10 mouse cellular contexts compared by ENCODE assay signal in the genomic region with DNA sequence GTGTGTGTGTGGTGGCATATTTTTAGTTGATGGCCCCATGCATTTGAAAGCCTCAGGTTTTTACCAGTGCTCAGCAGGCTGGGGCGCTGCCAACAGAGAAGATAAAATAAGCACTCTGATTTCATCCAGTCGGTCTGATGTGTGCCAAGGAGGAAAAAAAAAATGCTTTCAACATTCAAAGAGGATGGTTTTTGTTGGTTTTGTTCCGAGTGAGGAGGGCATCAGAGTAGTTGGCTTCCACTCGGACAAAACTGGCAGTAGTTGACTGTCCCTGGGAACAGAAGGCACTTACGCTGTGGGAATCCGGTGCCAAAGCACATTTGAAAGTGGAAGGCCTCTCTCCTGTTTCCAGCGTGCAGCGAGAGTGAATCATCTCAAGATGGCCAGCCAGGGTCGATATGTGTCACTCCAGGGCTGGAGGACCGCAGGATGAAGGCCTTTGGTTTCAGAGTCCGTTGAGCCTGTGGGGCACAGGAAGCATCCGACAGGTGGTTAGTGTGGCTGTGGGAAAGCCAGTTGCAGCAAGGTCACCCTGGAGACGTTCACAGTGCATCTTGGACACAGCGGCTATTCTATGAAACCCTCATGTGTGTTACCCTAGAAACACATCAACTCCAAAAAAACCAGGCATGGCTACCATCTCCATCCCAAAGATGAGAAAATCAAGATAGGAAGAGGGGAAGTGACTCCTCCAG. TPM values are rescaled to one million over a fixed set of nuclear protein-coding genes. Genes with fewer than 3 reads are reported as not detected.
DNase-seq lines count a peak whose midpoint lies in the region; ATAC-seq and TF ChIP-seq lines count a peak whose summit lies in the region.
"Had no signal": no experiment of that assay in that cellular context is flagged by ENCODE, and none has a peak within 500 bp of the region (broad histone marks: within the 10 kb centered on the region; RNA-seq: fewer than 3 reads in every experiment).

No protein-coding gene starts in this region.

- no peak overlapping the region for H3K4me3 ChIP-seq in hindbrain, postnatal 0 days (ENCODE audit: low read length)
- H3K4me3 ChIP-seq in hindbrain, embryonic 10.5 days, result no peak overlapping the region
- H3K4me3 ChIP-seq in heart, embryonic 13.5 days, result no peak overlapping the region
- H3K4me3 ChIP-seq in intestine, postnatal 0 days (ENCODE audit: low read depth, low read length), result no peak overlapping the region
- H3K4me3 ChIP-seq: megakaryocyte, embryonic 14.5 days had no signal

- no peak for TF ChIP-seq CTCF in hindbrain, postnatal 0 days (IDR thresholded peaks at IDR 0.05; ENCODE audit: low read depth)
- no peak for TF ChIP-seq CTCF in intestine, postnatal 0 days (IDR thresholded peaks at IDR 0.05; ENCODE audit: low read depth)

- no peaks in the 10 kb centered on the region for H3K36me3 ChIP-seq in hindbrain, postnatal 0 days (ENCODE audit: insufficient read depth, low read length)
- H3K36me3 ChIP-seq in hindbrain, embryonic 10.5 days, result no peaks in the 10 kb centered on the region
- no peaks in the 10 kb centered on the region for H3K36me3 ChIP-seq in heart, embryonic 13.5 days
- H3K36me3 ChIP-seq in intestine, postnatal 0 days (ENCODE audit: control insufficient read depth, insufficient read depth), result no peaks in the 10 kb centered on the region

- no peak overlapping the region for H3K4me2 ChIP-seq in hindbrain, postnatal 0 days (ENCODE audit: low read depth, low read length)
- H3K4me2 ChIP-seq in heart, embryonic 13.5 days, result peak overlapping the region; percentile 33; the same call in 1 of the 2 replicates
- no peak overlapping the region for H3K4me2 ChIP-seq in intestine, postnatal 0 days (replicated peaks; ENCODE audit: low read depth)

- peak overlapping the region; percentile 48; the same call in 1 of the 2 replicates for H3K27ac ChIP-seq in hindbrain, postnatal 0 days
- H3K27ac ChIP-seq in hindbrain, embryonic 10.5 days, result no peak overlapping the region
- peak overlapping the region; percentile 52; the same call in 1 of the 2 replicates for H3K27ac ChIP-seq in heart, embryonic 13.5 days (replicated peaks)
- H3K27ac ChIP-seq in intestine, postnatal 0 days (ENCODE audit: low read depth, low read length), result no peak overlapping the region

- 62% methylated on average over 14 of the region's 14 CpGs for WGBS in hindbrain, postnatal 0 days
- 92% methylated on average over 14 of the region's 14 CpGs for WGBS in hindbrain, embryonic 10.5 days
- 69% methylated on average over 14 of the region's 14 CpGs for WGBS in heart, embryonic 13.5 days
- WGBS in intestine, postnatal 0 days, result 89% methylated on average over 14 of the region's 14 CpGs

- H3K9me3 ChIP-seq in hindbrain, postnatal 0 days (ENCODE audit: low read length), result no peaks in the 10 kb centered on the region
- H3K9me3 ChIP-seq in hindbrain, embryonic 10.5 days, result no peaks in the 10 kb centered on the region
- H3K9me3 ChIP-seq in heart, embryonic 13.5 days, result no peaks in the 10 kb centered on the region
- no peaks in the 10 kb centered on the region for H3K9me3 ChIP-seq in intestine, postnatal 0 days (ENCODE audit: control insufficient read depth)
- H3K9me3 ChIP-seq: megakaryocyte, embryonic 14.5 days had no signal

- H3K9ac ChIP-seq in hindbrain, postnatal 0 days (replicated peaks; ENCODE audit: low read length), result no peak overlapping the region
- no peak overlapping the region for H3K9ac ChIP-seq in heart, embryonic 13.5 days
- H3K9ac ChIP-seq in intestine, postnatal 0 days (ENCODE audit: low read depth, low read length), result no peak overlapping the region

- intact Hi-C loops in left cerebral cortex, postnatal 10 days (cut with DNase I), result loop anchor here (5.0 to 10.0 kb wide), 3 partner anchors 64 to 147 kb away; a partner anchor contains a TSS

- DNase-seq in hindbrain, postnatal 0 days (ENCODE audit: low spot score), result peak; percentile 69
- no peak for DNase-seq in hindbrain, embryonic 10.5 days (ENCODE audit: low spot score)
- peak; percentile 97 for DNase-seq in brain, adult 2 months (ENCODE audit: low read depth, low spot score)
- DNase-seq in left cerebral cortex, postnatal 10 days (ENCODE audit: extremely low spot score in 1 of 2, low spot score in 2 of 2), result peak; percentile 80 to 90
- DNase-seq in c-Kit-positive CD71-positive TER-119-positive erythroid progenitor cells, embryonic 14.5 days (ENCODE audit: low spot score), result no peak
- no peak for DNase-seq in embryo, embryonic 10 days (ENCODE audit: low spot score)

- peak; percentile 78 for ATAC-seq in hindbrain, postnatal 0 days
- no peak for ATAC-seq in heart, embryonic 13.5 days (ENCODE audit: extremely low read depth, insufficient number of reproducible peaks, low FRiP score, low TSS enrichment)
- ATAC-seq in intestine, postnatal 0 days, result no peak

- 0 out of 2 replicates have a peak, but pooled peaks cover 2% of the 10 kb centered on the region for H3K4me1 ChIP-seq in hindbrain, postnatal 0 days (ENCODE audit: insufficient read depth, low read length)
- no peaks in the 10 kb centered on the region for H3K4me1 ChIP-seq in hindbrain, embryonic 10.5 days (replicated peaks)
- H3K4me1 ChIP-seq in heart, embryonic 13.5 days, result peaks cover 13% of the 10 kb centered on the region
- no peaks in the 10 kb centered on the region for H3K4me1 ChIP-seq in intestine, postnatal 0 days (replicated peaks; ENCODE audit: control insufficient read depth, insufficient read depth, low read length)

- no peaks in the 10 kb centered on the region for H3K27me3 ChIP-seq in hindbrain, postnatal 0 days (ENCODE audit: insufficient read depth, low read length)
- H3K27me3 ChIP-seq in hindbrain, embryonic 10.5 days (ENCODE audit: insufficient read depth, poor library complexity, severe bottlenecking), result no peaks in the 10 kb centered on the region
- no peaks in the 10 kb centered on the region for H3K27me3 ChIP-seq in heart, embryonic 13.5 days (replicated peaks)
- no peaks in the 10 kb centered on the region for H3K27me3 ChIP-seq in intestine, postnatal 0 days (replicated peaks; ENCODE audit: control insufficient read depth, insufficient read depth, low read length)

RNA-seq across cellular contexts. Expression of a gene that starts 5.3 kb away (rescaled TPM):
- not detected in 2 replicates for total RNA-seq in hindbrain, postnatal 0 days (2014; rRNA removed)
- not detected in 2 replicates for polyA plus RNA-seq in hindbrain, postnatal 0 days (2015; fragmentation: Nextera tagmentation; extraction: Ambion mirVana)
- polyA plus RNA-seq in hindbrain, embryonic 10.5 days (2016; fragmentation: Nextera tagmentation; extraction: Ambion mirVana), result not detected in 2 replicates
- polyA plus RNA-seq in heart, embryonic 13.5 days (2015; fragmentation: Nextera tagmentation; extraction: Ambion mirVana), result not detected in 2 replicates
- not detected for total RNA-seq in left cerebral cortex, postnatal 10 days (2021)
- not detected in 2 replicates for polyA plus RNA-seq in intestine, postnatal 0 days (2015; fragmentation: Nextera tagmentation; extraction: Ambion mirVana)
- total RNA-seq: MEL had no signal

RNA-seq across cellular contexts. Expression of a gene that starts 30.4 kb away (rescaled TPM):
- total RNA-seq in hindbrain, postnatal 0 days (2014; rRNA removed), result not detected in 2 replicates
- polyA plus RNA-seq in hindbrain, postnatal 0 days (2015; fragmentation: Nextera tagmentation; extraction: Ambion mirVana), result not detected in 2 replicates
- not detected in 2 replicates for polyA plus RNA-seq in hindbrain, embryonic 10.5 days (2016; fragmentation: Nextera tagmentation; extraction: Ambion mirVana)
- not detected in 2 replicates for polyA plus RNA-seq in heart, embryonic 13.5 days (2015; fragmentation: Nextera tagmentation; extraction: Ambion mirVana)
- not detected for total RNA-seq in left cerebral cortex, postnatal 10 days (2021)
- not detected in 2 replicates for polyA plus RNA-seq in intestine, postnatal 0 days (2015; fragmentation: Nextera tagmentation; extraction: Ambion mirVana)

RNA-seq across cellular contexts. Expression of a gene that starts 50.5 kb away (rescaled TPM):
- total RNA-seq in hindbrain, postnatal 0 days (2014; rRNA removed), result 0.16 TPM in 1 of 2 replicates, not detected in the other
- polyA plus RNA-seq in hindbrain, postnatal 0 days (2015; fragmentation: Nextera tagmentation; extraction: Ambion mirVana), result 0.14 and 0.20 TPM in 2 replicates
- not detected in 2 replicates for polyA plus RNA-seq in hindbrain, embryonic 10.5 days (2016; fragmentation: Nextera tagmentation; extraction: Ambion mirVana)
- 0.05 and 0.24 TPM in 2 replicates for polyA plus RNA-seq in heart, embryonic 13.5 days (2015; fragmentation: Nextera tagmentation; extraction: Ambion mirVana)
- total RNA-seq in left cerebral cortex, postnatal 10 days (2021), result under 1 TPM; 0.58 to 0.99 TPM
- polyA plus RNA-seq in intestine, postnatal 0 days (2015; fragmentation: Nextera tagmentation; extraction: Ambion mirVana), result 0.10 TPM in 1 of 2 replicates, not detected in the other
- total RNA-seq: MEL had no signal

Comparison
In these comparisons a context has a peak if more than half of its experiments do, and no peak if none do; other contexts are left out.
1. DNase-seq: peak in hindbrain, postnatal 0 days (single experiment), brain, adult 2 months (single experiment) and left cerebral cortex, postnatal 10 days (2 of 2); none in hindbrain, embryonic 10.5 days (single experiment), c-Kit-positive CD71-positive TER-119-positive erythroid progenitor cells, embryonic 14.5 days (single experiment) and embryo, embryonic 10 days (single experiment).
2. H3K27ac ChIP-seq: peak in hindbrain, postnatal 0 days (single experiment) and heart, embryonic 13.5 days (single experiment); none in hindbrain, embryonic 10.5 days (single experiment) and intestine, postnatal 0 days (single experiment).